Mouse (Mus musculus) midbrain, embryonic 11.5 days (tissue): ENCODE results near the gene Taf3. TPM values are rescaled to one million over a fixed set of nuclear protein-coding genes. Genes with fewer than 3 reads are reported as not detected.
A peak's percentile ranks its signal among the peaks of the same experiment; 100 is the strongest.

ENCODE experiments used
- ATAC-seq: fragments of 200-750 bp; cut with Nextera tagmentation; 2 replicates; pipeline ENCODE4 v1.8.0; 2017; ENCODE audit warnings: moderate TSS enrichment, moderate library complexity; ENCODE audit not compliant: low FRiP score
- DNase-seq: peaks from one replicate; pipeline ENCODE4 v3.0.0; 2015; ENCODE audit warnings: low spot score; ENCODE audit errors: missing footprints
- H3K27ac ChIP-seq: fragments of 300-500 bp; sonication (generic); 2 replicates; pipeline ENCODE4 v1.5.1; 2014; ENCODE audit warnings: low read depth, low read length
- H3K27me3 ChIP-seq: fragments of 300-500 bp; sonication (generic); 2 replicates; pipeline ENCODE4 v1.6.1; 2014; ENCODE audit warnings: mild to moderate bottlenecking, low read length, moderate library complexity, mixed read lengths; ENCODE audit not compliant: control insufficient read depth, insufficient read depth
- H3K36me3 ChIP-seq: fragments of 300-500 bp; sonication (generic); 2 replicates; pipeline ENCODE4 v1.6.1; 2014; ENCODE audit warnings: mild to moderate bottlenecking, low read length, moderate library complexity, mixed read lengths; ENCODE audit not compliant: control insufficient read depth, insufficient read depth
- H3K4me1 ChIP-seq: fragments of 300-500 bp; sonication (generic); 2 replicates; pipeline ENCODE4 v1.6.1; 2014; ENCODE audit warnings: low read length; ENCODE audit not compliant: control insufficient read depth, insufficient read depth
- H3K4me2 ChIP-seq: fragments of 300-500 bp; sonication (generic); 2 replicates; pipeline ENCODE4 v1.6.1; 2014; ENCODE audit warnings: mild to moderate bottlenecking, moderate library complexity
- H3K4me3 ChIP-seq: fragments of 300-500 bp; sonication (generic); 2 replicates; pipeline ENCODE4 v1.5.1; 2014; ENCODE audit warnings: low read depth, low read length
- H3K9ac ChIP-seq: fragments of 300-500 bp; sonication (generic); 2 replicates; pipeline ENCODE4 v1.6.1; 2014; ENCODE audit warnings: low read length
- H3K9me3 ChIP-seq: fragments of 300-500 bp; sonication (generic); 2 replicates; pipeline ENCODE4 v1.6.1; 2016; ENCODE audit warnings: low read length; ENCODE audit not compliant: control insufficient read depth
- WGBS: fragments of 180-500 bp; shearing (Covaris S2); extraction: QIAGEN DNeasy Blood & Tissue Kit; methylation state at CpG from one replicate; pipeline ENCODE4 v1.1.7; 2014; 5-methylcytosine and 5-hydroxymethylcytosine counted together
- polyA plus RNA-seq: library from polyadenylated mRNA; unstranded; fragments of >200 nt; fragmentation: Nextera tagmentation; extraction: Ambion mirVana; gene quantifications from 2 replicates; pipeline ENCODE4 v1.2.1, GENCODE M21; 2014

Gene Taf3
- polyA plus RNA-seq, 1 experiment from 2014 or later, result 17.0 TPM

DNA sequence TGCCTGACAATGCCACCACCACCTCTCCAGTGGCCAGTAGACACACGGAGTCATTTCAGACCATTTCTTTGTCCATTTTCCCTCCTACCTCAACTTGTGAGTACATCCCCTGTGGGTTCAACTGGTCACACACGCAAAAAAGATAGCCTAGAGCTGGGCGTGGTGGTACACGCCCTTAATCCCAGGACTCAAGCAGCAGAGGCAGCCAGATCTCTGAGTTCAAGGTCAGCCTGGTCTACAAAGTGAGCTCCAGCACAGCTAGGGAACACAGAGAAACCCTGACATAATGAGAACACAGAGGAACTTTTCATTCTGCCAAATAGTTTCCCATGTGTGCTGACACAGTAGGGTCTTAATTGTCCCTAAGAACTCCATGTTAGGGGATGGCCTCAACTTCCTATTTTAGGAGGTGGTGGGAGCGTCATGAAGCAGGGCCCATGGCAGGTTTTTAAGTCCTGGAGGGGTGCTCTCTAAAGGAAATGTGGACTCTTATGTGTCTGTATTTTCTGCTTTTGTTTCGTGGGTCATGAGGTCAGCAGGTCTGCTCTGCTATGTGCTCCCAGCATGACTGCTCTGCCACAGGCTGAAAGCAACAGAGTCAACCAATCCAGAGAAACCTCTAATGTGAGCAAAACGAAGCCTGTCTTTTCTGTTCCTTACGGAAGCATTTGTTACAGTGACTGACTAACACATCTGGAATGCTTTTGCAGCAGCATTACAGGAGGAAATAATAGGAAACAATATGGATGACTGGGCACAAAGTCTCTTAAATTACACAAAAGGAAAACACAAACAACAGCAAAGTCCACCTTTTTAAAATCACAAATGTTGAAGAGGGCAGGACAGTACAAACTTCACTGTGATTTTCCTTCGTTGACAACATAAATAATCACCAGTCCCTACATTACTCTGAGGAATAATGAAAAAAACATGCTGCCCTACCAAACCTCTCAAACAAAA is 92.5 kb downstream of the Taf3 start:
- Histone ChIP-seq H3K9ac (no peak overlapping the region), H3K9me3 (no peaks in the 10 kb centered on the region), H3K27ac (no peak overlapping the region), H3K27me3 (no peaks in the 10 kb centered on the region), H3K4me1 (0 out of 2 replicates have a peak, but pooled peaks cover 4% of the 10 kb centered on the region), H3K36me3 (peaks cover 3% of the 10 kb centered on the region; the same call in 1 of the 2 replicates), H3K4me2 (no peak overlapping the region), H3K4me3 (no peak overlapping the region)
- 54% methylated on average over 9 of the region's 9 CpGs for WGBS
- DNase-seq (no peak), ATAC-seq (no peak)

GRCm38 (mm10) chr2:9946739-9947138 is 101.7 kb downstream of the Taf3 start:
- no peak for ATAC-seq
- no peak for DNase-seq
- Histone ChIP-seq H3K4me3 (no peak overlapping the region), H3K4me1 (no peaks in the 10 kb centered on the region), H3K4me2 (no peak overlapping the region), H3K27me3 (no peaks in the 10 kb centered on the region), H3K27ac (no peak overlapping the region), H3K9ac (no peak overlapping the region), H3K9me3 (no peaks in the 10 kb centered on the region), H3K36me3 (no peaks in the 10 kb centered on the region)
- 81% methylated on average over 3 of the region's 3 CpGs for WGBS

GRCm38 (mm10) chr2:9945611-9946010 is 102.8 kb downstream of the Taf3 start:
- H3K9ac ChIP-seq, result no peak overlapping the region
- H3K27ac ChIP-seq, result no peak overlapping the region
- no peaks in the 10 kb centered on the region for H3K9me3 ChIP-seq
- ATAC-seq (no peak), DNase-seq (no peak)
- H3K4me1 ChIP-seq, result no peaks in the 10 kb centered on the region
- H3K4me2 ChIP-seq, result no peak overlapping the region
- 84% methylated on average over 4 of the region's 4 CpGs for WGBS
- H3K36me3 ChIP-seq, result no peaks in the 10 kb centered on the region
- no peak overlapping the region for H3K4me3 ChIP-seq
- H3K27me3 ChIP-seq, result no peaks in the 10 kb centered on the region

GRCm38 (mm10) chr2:9943011-9943410 is 105.4 kb downstream of the Taf3 start:
- Histone ChIP-seq H3K4me1 (no peaks in the 10 kb centered on the region), H3K36me3 (no peaks in the 10 kb centered on the region), H3K4me3 (no peak overlapping the region), H3K9ac (no peak overlapping the region), H3K27me3 (no peaks in the 10 kb centered on the region), H3K27ac (no peak overlapping the region), H3K4me2 (no peak overlapping the region), H3K9me3 (no peaks in the 10 kb centered on the region)
- DNase-seq (no peak), ATAC-seq (no peak)
- 73% methylated on average over 1 of the region's 1 CpGs for WGBS

DNA sequence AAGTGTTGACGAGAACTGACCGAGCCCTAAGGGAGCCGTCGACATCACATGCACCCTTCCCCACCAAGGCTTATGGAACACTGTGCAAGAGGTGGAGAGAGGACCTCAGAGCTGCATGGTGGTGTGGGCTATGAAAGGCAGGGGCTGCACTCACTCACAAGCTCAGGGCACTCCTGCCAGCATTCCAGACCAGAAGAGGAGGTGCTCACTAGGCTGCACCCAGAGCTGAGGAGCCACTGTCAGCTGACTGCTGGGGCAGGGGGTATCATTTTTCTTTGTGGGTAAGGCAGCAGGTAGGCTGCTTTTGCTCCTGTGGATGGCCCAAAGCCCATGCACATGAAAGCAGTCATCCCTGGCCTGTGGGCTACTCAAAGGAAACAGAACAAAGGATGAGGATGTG is 109.1 kb downstream of the Taf3 start:
- Histone ChIP-seq H3K27ac (no peak overlapping the region), H3K9me3 (no peaks in the 10 kb centered on the region), H3K36me3 (no peaks in the 10 kb centered on the region), H3K9ac (no peak overlapping the region), H3K4me1 (no peaks in the 10 kb centered on the region), H3K4me3 (no peak overlapping the region), H3K4me2 (no peak overlapping the region), H3K27me3 (no peaks in the 10 kb centered on the region)
- no peak for DNase-seq
- ATAC-seq, result no peak
- 94% methylated on average over 4 of the region's 4 CpGs for WGBS

- Histone ChIP-seq H3K27ac (no peak overlapping the region), H3K9ac (no peak overlapping the region), H3K4me3 (no peak overlapping the region), H3K4me2 (no peak overlapping the region), H3K9me3 (no peaks in the 10 kb centered on the region), H3K36me3 (no peaks in the 10 kb centered on the region), H3K4me1 (no peaks in the 10 kb centered on the region), H3K27me3 (no peaks in the 10 kb centered on the region)
- WGBS, result 17% methylated on average over 1 of the region's 1 CpGs
- ATAC-seq (peak; percentile 63; the same call in 1 of the 2 replicates), DNase-seq (no peak)
Observed at GRCm38 (mm10) chr2:9935965-9936364, 112.4 kb downstream of the Taf3 start.

- Histone ChIP-seq H3K36me3 (no peaks in the 10 kb centered on the region), H3K27ac (no peak overlapping the region), H3K9ac (no peak overlapping the region), H3K27me3 (no peaks in the 10 kb centered on the region), H3K4me1 (no peaks in the 10 kb centered on the region), H3K4me2 (no peak overlapping the region), H3K4me3 (no peak overlapping the region), H3K9me3 (no peaks in the 10 kb centered on the region)
- ATAC-seq (0 out of 2 replicates have a peak, but pooled peaks have one; percentile 9), DNase-seq (no peak)
- 79% methylated on average over 4 of the region's 4 CpGs for WGBS
Observed at GRCm38 (mm10) chr2:9926905-9927283, 121.5 kb downstream of the Taf3 start.

- DNase-seq (no peak), ATAC-seq (no peak)
- 49% methylated on average over 7 of the region's 7 CpGs for WGBS
- no peaks in the 10 kb centered on the region for H3K4me1 ChIP-seq
- no peak overlapping the region for H3K27ac ChIP-seq
- H3K4me2 ChIP-seq, result no peak overlapping the region
- H3K27me3 ChIP-seq, result no peaks in the 10 kb centered on the region
- H3K36me3 ChIP-seq, result no peaks in the 10 kb centered on the region
- H3K9me3 ChIP-seq, result no peaks in the 10 kb centered on the region
- H3K4me3 ChIP-seq, result no peak overlapping the region
- no peak overlapping the region for H3K9ac ChIP-seq
Observed at GRCm38 (mm10) chr2:9926194-9926904, 122.0 kb downstream of the Taf3 start.
